Mouse (Mus musculus): ENCODE data around the gene Phf5a.

- TF ChIP-seq CTCF (IDR thresholded peaks at IDR 0.05; ENCODE audit: low read depth), result no peak
- TF ChIP-seq EP300 (IDR thresholded peaks at IDR 0.05; ENCODE audit: low read depth), result no peak
Measured at GRCm38 (mm10) chr15:81882348-81882747, 10.6 kb upstream of the Phf5a start.

Measured in liver, postnatal 0 days (tissue).